Mouse (Mus musculus) brain, embryonic 14.5 days (tissue): ENCODE data around the gene Slc10a4.
"Not testable (repeated sequence)": the region's sequence is repeated elsewhere in the genome, so short reads cannot be mapped to it uniquely, and the experiment has no call there.

ENCODE experiments used
- CTCF ChIP-seq: fragments of 200-500 bp; IDR thresholded peaks from 2 replicates; pipeline ENCODE4 v1.5.1; 2012; ENCODE audit warnings: inconsistent platforms, mild to moderate bottlenecking, moderate library complexity, borderline replicate concordance; ENCODE audit not compliant: insufficient read depth, insufficient read length; ENCODE audit errors: extremely low read depth
- POLR2A ChIP-seq: fragments of 200-500 bp; IDR thresholded peaks from 2 replicates; pipeline ENCODE4 v1.6.1; 2012; ENCODE audit warnings: mild to moderate bottlenecking, inconsistent platforms, borderline replicate concordance; ENCODE audit not compliant: poor library complexity, insufficient read depth, insufficient read length, severe bottlenecking; ENCODE audit errors: extremely low read depth

- not testable (repeated sequence) for TF ChIP-seq POLR2A, CTCF
These were observed 6.4 kb downstream of the Slc10a4 start for GRCm38 (mm10) chr5:73012884-73013610.
